Mouse (Mus musculus) kidney, adult 2 months (tissue): ENCODE data around the gene Cyp2d22. TPM values are rescaled to one million over a fixed set of nuclear protein-coding genes. Genes with fewer than 3 reads are reported as not detected.
A peak's percentile ranks its signal among the peaks of the same experiment; 100 is the strongest.

ENCODE experiments used
- DNase-seq: peaks from one replicate; pipeline ENCODE4 v3.0.0; 2021
- H3K27ac ChIP-seq: fragments of 200-500 bp; 2 replicates; pipeline ENCODE4 v1.5.1; 2012; ENCODE audit warnings: low read depth, low read length, control low read depth, inconsistent platforms; ENCODE audit not compliant: insufficient read depth
- H3K27me3 ChIP-seq: fragments of 200-500 bp; replicated peaks from 2 replicates; pipeline ENCODE4 v1.6.1; 2012; ENCODE audit warnings: mild to moderate bottlenecking, moderate library complexity, low read length, inconsistent platforms; ENCODE audit not compliant: control insufficient read depth, insufficient read depth
- H3K36me3 ChIP-seq: fragments of 200-500 bp; 2 replicates; pipeline ENCODE4 v1.6.1; 2012; ENCODE audit warnings: mild to moderate bottlenecking, moderate library complexity, low read length, inconsistent platforms; ENCODE audit not compliant: control insufficient read depth, insufficient read depth
- H3K4me1 ChIP-seq: fragments of 200-500 bp; 2 replicates; pipeline ENCODE4 v1.6.1; 2011; ENCODE audit warnings: low read length; ENCODE audit not compliant: control insufficient read depth, insufficient read depth
- H3K4me3 ChIP-seq: fragments of 200-500 bp; 2 replicates; pipeline ENCODE4 v1.5.1; 2011; ENCODE audit warnings: mild to moderate bottlenecking, low read depth, low read length, control low read depth; ENCODE audit not compliant: insufficient read depth
- CTCF ChIP-seq: fragments of 200-500 bp; conservative IDR thresholded peaks from 2 replicates; pipeline ENCODE4 v1.5.1; 2011; ENCODE audit warnings: low read depth, mild to moderate bottlenecking, control low read depth, low read length, moderate library complexity, mixed read lengths; ENCODE audit not compliant: insufficient read depth, insufficient read length
- POLR2A ChIP-seq: fragments of 200-500 bp; IDR thresholded peaks from one replicate; pipeline ENCODE4 v1.6.1; 2011; ENCODE audit warnings: low read depth, low read length, control low read depth
- WGBS: fragments of 180-500 bp; shearing (Covaris S2); methylation state at CpG from one replicate; pipeline ENCODE4 v1.1.7; 2018; 5-methylcytosine and 5-hydroxymethylcytosine counted together
- polyA plus RNA-seq: library from polyadenylated mRNA; depleted of rRNA; stranded (reverse); fragments of >200 nt; gene quantifications from 2 replicates; pipeline ENCODE4 v1.2.3, GENCODE M21; 2012

Cyp2d22 gene
- polyA plus RNA-seq, 1 experiment, result 60.9 TPM

DNA sequence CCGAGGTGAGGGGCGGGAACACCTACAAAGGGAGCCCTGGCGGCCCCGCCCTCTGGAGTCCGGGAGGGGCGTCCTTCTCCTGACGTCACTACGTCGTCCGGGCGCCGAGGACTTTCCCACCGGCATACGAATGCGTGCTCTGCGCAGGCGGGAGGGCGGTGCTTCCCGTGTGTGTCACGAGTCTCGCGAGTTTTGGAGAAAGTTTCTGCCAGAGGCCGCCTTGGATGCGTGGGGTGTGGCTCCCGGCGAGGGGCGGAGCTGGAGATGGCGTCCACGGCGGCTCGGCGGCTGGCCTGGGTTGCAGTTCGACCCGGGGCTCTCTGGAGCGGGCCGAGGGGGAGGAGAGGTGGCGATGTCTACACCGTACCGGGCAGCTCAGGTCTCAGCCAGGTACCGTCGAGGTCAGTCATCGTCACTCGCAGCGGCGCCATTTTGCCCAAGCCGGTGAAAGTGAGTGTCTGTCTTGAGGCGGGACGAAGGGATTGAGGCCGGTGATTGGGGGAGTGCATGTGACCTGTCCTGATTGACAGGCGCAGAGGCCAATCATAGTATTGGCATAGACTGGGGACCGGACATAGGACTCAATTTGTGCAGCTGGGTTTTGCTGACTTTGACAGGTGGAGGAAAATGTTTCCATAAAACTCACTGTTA lies 34.1 kb downstream of the Cyp2d22 start:
- Histone ChIP-seq H3K4me1 (peaks cover 29% of the 10 kb centered on the region), H3K27me3 (no peaks in the 10 kb centered on the region), H3K27ac (peak overlapping the region; percentile 92), H3K4me3 (peak overlapping the region; percentile 77), H3K36me3 (peaks cover 3% of the 10 kb centered on the region; the same call in 1 of the 2 replicates)
- WGBS, result under 1% methylated on average over 51 of the region's 51 CpGs
- peak; percentile 99 for DNase-seq
- no peak for TF ChIP-seq CTCF
- TF ChIP-seq POLR2A, result peak; percentile 30

DNA sequence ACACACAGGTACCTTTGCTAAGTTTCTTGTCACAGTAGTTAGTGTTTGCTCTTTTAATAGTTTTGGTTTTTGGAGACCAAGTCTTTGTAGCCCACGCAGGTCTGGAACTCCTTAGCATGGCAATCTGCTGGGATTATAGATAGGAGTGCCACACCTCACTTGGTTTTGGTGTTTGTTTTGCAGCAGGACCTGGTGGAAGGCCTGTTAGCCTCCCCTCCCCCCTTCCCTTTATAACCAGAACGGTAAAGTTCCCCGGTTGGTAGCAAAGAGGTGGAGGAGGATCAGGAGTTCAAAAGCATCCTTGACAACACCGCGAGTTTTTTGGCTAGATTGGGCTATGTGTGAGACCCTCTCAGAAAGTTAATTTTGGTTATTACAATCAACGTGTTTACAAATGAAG lies 35.1 kb downstream of the Cyp2d22 start:
- no peak overlapping the region for H3K27ac ChIP-seq

DNA sequence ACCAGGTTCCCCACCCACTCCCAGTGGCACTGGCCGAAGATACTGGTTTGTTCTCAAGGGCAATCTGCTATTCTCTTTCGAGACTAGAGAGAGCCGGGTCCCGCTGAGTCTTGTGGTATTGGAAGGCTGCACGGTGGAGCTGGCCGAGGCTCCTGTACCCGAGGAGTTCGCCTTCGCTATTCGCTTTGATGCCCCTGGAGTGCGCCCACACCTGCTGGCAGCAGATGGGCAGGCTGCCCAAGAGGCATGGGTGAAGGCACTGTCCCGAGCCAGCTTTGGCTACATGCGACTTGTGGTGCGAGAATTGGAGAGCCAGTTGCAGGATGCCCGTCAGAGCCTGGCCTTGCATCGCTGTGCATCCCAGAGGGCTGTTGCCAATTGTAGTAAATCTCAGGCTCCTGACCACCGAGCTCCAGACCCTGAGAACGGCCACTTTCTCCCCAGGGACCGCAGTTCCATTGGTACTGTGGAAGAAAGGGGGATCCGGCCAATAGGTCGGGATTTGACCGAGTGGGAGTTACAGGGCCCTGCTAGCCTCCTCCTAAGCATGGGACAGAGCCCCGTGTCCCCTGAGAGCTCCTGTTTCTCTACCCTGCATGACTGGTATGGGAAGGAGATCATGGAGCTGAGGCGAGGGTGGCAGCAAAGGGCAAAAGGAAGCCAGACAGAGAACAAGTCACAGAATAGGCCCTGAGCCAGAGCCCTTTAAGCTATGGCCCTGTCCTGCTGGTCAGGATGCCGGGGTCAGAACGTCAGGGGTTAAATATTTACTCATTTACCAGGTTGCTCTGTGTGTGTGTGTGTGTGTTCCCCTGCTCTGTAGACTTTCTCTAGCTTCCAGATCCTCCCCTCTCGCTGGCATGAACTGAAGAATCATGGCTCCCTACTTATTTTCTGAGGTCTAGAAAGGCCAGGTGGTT lies 36.4 kb downstream of the Cyp2d22 start:
- no peaks in the 10 kb centered on the region for H3K36me3 ChIP-seq
- no peak for TF ChIP-seq CTCF
- no peak for TF ChIP-seq POLR2A
- peaks cover 17% of the 10 kb centered on the region for H3K4me1 ChIP-seq
- H3K4me3 ChIP-seq, result no peak overlapping the region
- peak overlapping the region; percentile 33; the same call in 1 of the 2 replicates for H3K27ac ChIP-seq
- WGBS, result 66% methylated on average over 27 of the region's 27 CpGs
- no peaks in the 10 kb centered on the region for H3K27me3 ChIP-seq
- peak; percentile 86 for DNase-seq

More for the DNA sequence above, 35.1 kb downstream of the Cyp2d22 start:
- no peak for DNase-seq
- H3K36me3 ChIP-seq, result peaks cover 3% of the 10 kb centered on the region; the same call in 1 of the 2 replicates
- 88% methylated on average over 6 of the region's 6 CpGs for WGBS
- no peak overlapping the region for H3K4me3 ChIP-seq
- peaks cover 24% of the 10 kb centered on the region for H3K4me1 ChIP-seq
- H3K27me3 ChIP-seq, result no peaks in the 10 kb centered on the region
- TF ChIP-seq CTCF, result no peak
- TF ChIP-seq POLR2A, result no peak

DNA sequence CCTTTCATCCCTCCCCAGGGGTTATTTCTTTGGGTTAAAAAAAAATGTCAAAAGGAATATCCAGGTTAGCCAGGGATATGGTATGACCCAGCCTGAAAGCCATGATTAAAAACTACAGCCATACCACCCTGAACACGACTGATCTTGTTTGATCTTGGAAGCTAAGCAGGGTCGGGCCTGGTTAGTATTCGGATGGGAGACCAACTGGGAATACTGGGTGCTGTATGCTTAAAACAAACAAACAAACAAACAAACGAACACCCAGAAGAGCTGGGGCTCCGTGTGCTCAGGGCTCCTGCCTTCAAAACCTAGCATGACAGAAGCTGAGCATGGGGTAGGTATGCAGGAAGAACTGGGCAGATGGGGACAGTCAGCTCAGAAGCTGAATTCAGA lies 37.5 kb downstream of the Cyp2d22 start:
- no peak for DNase-seq
- WGBS, result 85% methylated on average over 5 of the region's 5 CpGs
- Histone ChIP-seq H3K4me3 (no peak overlapping the region), H3K27me3 (no peaks in the 10 kb centered on the region), H3K27ac (no peak overlapping the region), H3K36me3 (no peaks in the 10 kb centered on the region), H3K4me1 (peaks cover 16% of the 10 kb centered on the region; the same call in 1 of the 2 replicates)
- TF ChIP-seq POLR2A (no peak), CTCF (no peak)

DNA sequence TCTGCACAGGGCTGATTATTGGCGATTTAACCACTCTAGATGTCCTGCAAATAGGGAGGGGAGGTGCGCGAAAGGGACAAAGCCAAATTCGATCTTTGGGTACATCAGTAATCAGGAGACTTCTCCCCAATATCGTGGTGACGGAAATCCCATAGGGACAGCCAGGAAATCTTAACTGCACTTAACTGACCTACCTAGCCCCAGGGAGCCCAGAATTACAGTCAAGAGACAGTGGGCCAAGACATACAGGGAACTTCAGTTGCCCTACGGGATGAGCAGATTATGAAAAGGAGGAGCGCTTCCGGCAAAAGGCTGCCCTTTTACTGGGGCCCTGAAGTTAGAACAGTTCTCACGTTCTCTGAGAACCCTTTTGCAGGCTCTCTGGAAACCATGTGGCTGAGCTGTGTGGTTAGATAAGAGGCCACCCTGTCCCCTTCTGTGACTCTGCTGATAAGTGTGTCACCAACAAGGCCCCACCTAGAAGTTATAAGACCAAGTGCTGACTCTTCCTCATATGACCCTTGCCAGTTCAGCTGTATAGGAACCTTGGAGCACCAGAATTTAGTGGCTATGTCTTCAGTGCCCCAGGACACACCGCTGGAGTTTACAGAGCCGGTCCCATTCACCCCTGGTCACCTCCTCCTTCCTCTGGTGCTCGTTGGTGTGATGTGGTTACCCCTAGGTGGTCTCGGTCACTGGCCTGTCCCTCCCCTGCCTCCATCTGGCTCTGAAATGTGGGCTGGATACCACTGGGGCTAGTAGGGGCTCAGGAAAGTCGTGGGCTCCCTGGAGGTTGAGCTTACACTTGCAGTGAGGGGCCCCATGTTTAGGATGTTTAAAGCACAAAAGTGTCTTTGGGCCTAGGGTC lies 38.2 kb downstream of the Cyp2d22 start:
- DNase-seq, result no peak
- no peak overlapping the region for H3K27ac ChIP-seq
- no peak overlapping the region for H3K4me3 ChIP-seq
- no peak for TF ChIP-seq POLR2A
- peaks cover 16% of the 10 kb centered on the region; the same call in 1 of the 2 replicates for H3K4me1 ChIP-seq
- H3K36me3 ChIP-seq, result no peaks in the 10 kb centered on the region
- WGBS, result 77% methylated on average over 15 of the region's 15 CpGs
- H3K27me3 ChIP-seq, result no peaks in the 10 kb centered on the region

DNA sequence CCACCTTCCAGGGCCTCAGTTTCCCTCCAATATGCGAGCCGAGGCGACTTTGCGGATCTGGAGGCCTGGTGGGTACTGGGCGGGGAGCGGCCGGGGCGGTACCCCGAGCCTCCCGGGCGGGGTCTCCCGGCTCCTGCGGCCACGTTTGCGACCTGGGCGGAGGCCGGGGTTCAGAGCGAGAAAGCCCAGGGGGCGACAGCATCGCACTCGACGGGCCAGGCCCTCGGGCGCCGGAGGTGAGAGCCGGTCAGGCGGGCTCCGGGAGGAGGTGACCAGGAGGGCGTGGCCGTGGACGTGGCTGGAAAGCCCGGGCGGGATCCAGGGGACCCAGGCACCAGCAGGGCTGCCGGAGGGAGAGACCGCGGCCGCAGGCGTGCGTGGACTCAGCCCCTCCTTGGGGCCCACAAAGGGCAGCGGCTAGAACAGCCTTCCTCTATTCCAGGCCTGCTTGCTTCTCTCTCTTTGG lies 39.0 kb downstream of the Cyp2d22 start:
- Histone ChIP-seq H3K36me3 (no peaks in the 10 kb centered on the region), H3K27ac (no peak overlapping the region), H3K4me3 (peak overlapping the region; percentile 15; the same call in 1 of the 2 replicates), H3K27me3 (no peaks in the 10 kb centered on the region), H3K4me1 (peaks cover 16% of the 10 kb centered on the region; the same call in 1 of the 2 replicates)
- peak; percentile 40 for DNase-seq
- no peak for TF ChIP-seq CTCF
- no peak for TF ChIP-seq POLR2A
- 9% methylated on average over 39 of the region's 40 CpGs for WGBS
